16 mouse cellular contexts compared by ENCODE assay signal in the genomic region with DNA sequence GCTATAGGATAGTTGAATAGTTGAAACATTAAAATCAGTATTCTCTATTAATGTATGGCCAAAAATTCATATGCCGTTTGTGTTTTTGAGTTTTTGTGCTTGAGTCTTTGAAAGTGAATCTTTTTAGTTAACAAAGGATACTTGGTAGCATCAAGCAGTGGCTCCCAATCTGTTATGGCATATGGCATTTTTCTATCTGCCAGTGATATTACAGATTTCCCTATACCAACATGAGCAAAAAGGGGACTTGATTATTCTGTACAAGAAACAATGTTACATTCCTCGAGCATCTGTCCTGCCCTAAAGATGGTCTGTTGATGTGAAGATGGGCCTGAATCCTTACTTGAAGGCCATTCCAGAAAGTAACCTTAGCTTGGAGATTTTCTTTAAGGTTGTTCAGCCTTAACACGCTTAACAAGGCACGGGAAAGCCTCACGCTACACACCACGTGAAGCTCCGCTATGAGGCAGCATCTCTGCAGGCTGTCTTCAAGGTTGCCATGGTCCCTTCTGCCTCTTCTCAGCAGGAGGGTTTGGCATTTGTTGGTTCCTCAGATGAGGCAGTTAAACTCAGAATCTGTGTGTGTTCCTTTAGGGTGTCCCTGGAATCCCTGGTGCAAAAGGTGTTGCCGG. TPM values are rescaled to one million over a fixed set of nuclear protein-coding genes. Genes with fewer than 3 reads are reported as not detected.
DNase-seq lines count a peak whose midpoint lies in the region; ATAC-seq lines count a peak whose summit lies in the region.
"Had no signal": no experiment of that assay in that cellular context is flagged by ENCODE, and none has a peak within 500 bp of the region (broad histone marks: within the 10 kb centered on the region; RNA-seq: fewer than 3 reads in every experiment).

No protein-coding gene starts in this region.

- ATAC-seq in megakaryocyte, adult 5-6 weeks (ENCODE audit: poor library complexity, severe bottlenecking), result no peak

- intact Hi-C loops in heart, postnatal 25 days (cut with DNase I), result no loop called here

- peak; percentile 47 for DNase-seq in layer of hippocampus, adult 11-12 months (ENCODE audit: low spot score)
- DNase-seq in layer of hippocampus, postnatal 25 days (ENCODE audit: extremely low spot score in 1 of 2, low spot score in 1 of 2), result no peak
- peak; percentile 89 to 90 for DNase-seq in cerebellum, postnatal 10 days
- peak; percentile 36 to 45 for DNase-seq in layer of hippocampus, postnatal 14 days (ENCODE audit: low spot score in 2 of 2)
- peak; percentile 60 for DNase-seq in right cerebral cortex, postnatal 14 days
- no peak for DNase-seq in heart, postnatal 25 days (ENCODE audit: low spot score)
- DNase-seq in urinary bladder, postnatal 14 days (ENCODE audit: low spot score), result no peak
- DNase-seq: adrenal gland, postnatal 25 days; heart, adult 2 months; heart, postnatal 4 days; kidney, adult 11 months; kidney, postnatal 36 days; lung, postnatal 10 days; thymus, postnatal 36 days had no signal

RNA-seq across cellular contexts. Expression of a gene that starts 45.7 kb away (rescaled TPM):
- total RNA-seq in layer of hippocampus, postnatal 25 days (2021), result under 1 TPM; 0.66 TPM
- total RNA-seq in layer of hippocampus, postnatal 14 days (2021), result 1 to 10 TPM; 1.5 to 1.9 TPM
- total RNA-seq in heart, postnatal 25 days (2021), result under 1 TPM; 0.08 to 0.29 TPM
- total RNA-seq in megakaryocyte, adult 5-6 weeks (2015), result not detected in 2 replicates
- not detected in 2 replicates for total RNA-seq in megakaryocyte, adult 5-6 weeks (2017)
- total RNA-seq: adrenal gland, postnatal 25 days; MEL had no signal

Comparison
In these comparisons a context has a peak if more than half of its experiments do, and no peak if none do; other contexts are left out.
1. DNase-seq: peak in layer of hippocampus, adult 11-12 months (single experiment), cerebellum, postnatal 10 days (2 of 2), layer of hippocampus, postnatal 14 days (2 of 2) and right cerebral cortex, postnatal 14 days (single experiment); none in layer of hippocampus, postnatal 25 days (0 of 2), heart, postnatal 25 days (single experiment) and urinary bladder, postnatal 14 days (single experiment).